Mouse (Mus musculus): ENCODE results near the gene Cnst. TPM values are rescaled to one million over a fixed set of nuclear protein-coding genes. Genes with fewer than 3 reads are reported as not detected.
A peak's percentile ranks its signal among the peaks of the same experiment; 100 is the strongest.

The Cnst gene
- polyA plus RNA-seq, 1 experiment from 2014 or later, result 23.0 TPM

DNA sequence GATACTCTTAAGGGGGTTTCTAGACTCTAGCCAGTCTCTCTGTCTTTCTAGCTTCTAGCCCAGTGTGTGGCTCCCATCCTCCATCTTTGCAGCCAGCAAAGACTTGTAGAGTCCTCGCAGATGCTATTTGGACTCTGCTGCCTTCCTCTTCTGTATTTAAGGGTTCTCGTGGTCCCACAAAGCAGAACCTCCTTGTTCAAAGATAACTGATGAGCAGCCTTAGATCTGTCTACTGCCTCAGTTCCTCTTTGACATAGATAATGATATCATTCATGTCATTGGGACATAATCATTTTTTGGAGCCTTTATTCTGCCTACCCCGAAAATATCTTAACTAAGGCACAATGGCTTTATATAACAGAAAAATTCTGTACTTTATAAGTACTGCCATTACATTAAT lies 36.9 kb downstream of the Cnst start:
- Histone ChIP-seq H3K27ac (no peak overlapping the region), H3K9me3 (replicated peaks) (no peaks in the 10 kb centered on the region), H3K4me2 (no peak overlapping the region), H3K9ac (no peak overlapping the region), H3K36me3 (ENCODE audit: poor library complexity, severe bottlenecking) (peaks cover 22% of the 10 kb centered on the region), H3K4me1 (peaks cover 15% of the 10 kb centered on the region; the same call in 1 of the 2 replicates), H3K4me3 (no peak overlapping the region), H3K27me3 (no peaks in the 10 kb centered on the region)
- no peak for ATAC-seq
- 94% methylated on average over 3 of the region's 3 CpGs for WGBS

GRCm38 (mm10) chr1:179584220-179584619 lies 38.0 kb downstream of the Cnst start:
- Histone ChIP-seq H3K4me3 (no peak overlapping the region), H3K9me3 (replicated peaks) (no peaks in the 10 kb centered on the region), H3K4me1 (peaks cover 17% of the 10 kb centered on the region; the same call in 1 of the 2 replicates), H3K9ac (no peak overlapping the region), H3K27me3 (no peaks in the 10 kb centered on the region), H3K36me3 (ENCODE audit: poor library complexity, severe bottlenecking) (peaks cover 17% of the 10 kb centered on the region), H3K4me2 (no peak overlapping the region), H3K27ac (no peak overlapping the region)
- whole genome bisulfite sequencing, result 91% methylated on average over 4 of the region's 4 CpGs
- no peak for ATAC-seq

GRCm38 (mm10) chr1:179585646-179586045 lies 39.5 kb downstream of the Cnst start:
- no peaks in the 10 kb centered on the region for H3K9me3 ChIP-seq (replicated peaks)
- H3K4me2 ChIP-seq, result no peak overlapping the region
- H3K9ac ChIP-seq, result no peak overlapping the region
- no peak overlapping the region for H3K27ac ChIP-seq
- no peak overlapping the region for H3K4me3 ChIP-seq
- 92% methylated on average over 9 of the region's 9 CpGs for WGBS
- H3K36me3 ChIP-seq (ENCODE audit: poor library complexity, severe bottlenecking), result peaks cover 3% of the 10 kb centered on the region
- no peak for ATAC-seq
- H3K4me1 ChIP-seq, result peaks cover 17% of the 10 kb centered on the region; the same call in 1 of the 2 replicates
- no peaks in the 10 kb centered on the region for H3K27me3 ChIP-seq

DNA sequence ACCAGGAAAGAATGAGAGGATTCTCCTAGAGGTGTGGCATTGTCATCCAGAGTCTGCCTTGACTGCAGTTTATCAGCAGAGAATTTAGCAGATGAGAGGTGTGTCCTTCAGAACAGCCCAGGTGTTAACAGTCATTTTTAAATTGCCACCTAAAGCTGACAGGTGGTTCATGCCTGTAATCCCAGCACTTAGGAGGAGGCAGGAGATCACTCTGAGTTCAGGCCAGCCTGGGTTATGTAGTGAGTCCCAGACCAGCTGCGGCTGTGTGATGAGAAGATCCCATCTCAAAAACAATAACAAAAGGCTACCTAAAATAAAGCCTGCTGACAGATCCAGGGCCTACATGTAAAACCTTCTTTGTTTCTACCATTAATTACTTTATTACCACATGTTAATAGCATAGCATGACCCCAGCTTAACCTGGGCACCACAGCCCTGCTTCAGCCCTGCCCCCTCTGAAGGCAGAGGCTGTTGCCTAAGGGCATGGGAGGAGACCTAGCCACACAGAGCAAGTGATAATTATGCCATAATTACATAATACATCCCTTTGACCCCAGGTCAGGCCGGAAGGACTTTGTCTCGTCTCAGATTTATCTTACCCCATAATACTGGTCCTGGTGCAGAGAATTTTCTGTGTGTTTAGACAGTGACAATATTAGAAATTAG lies 40.4 kb downstream of the Cnst start:
- 63% methylated on average over 3 of the region's 3 CpGs for WGBS
- Histone ChIP-seq H3K27me3 (no peaks in the 10 kb centered on the region), H3K9ac (no peak overlapping the region), H3K27ac (no peak overlapping the region), H3K9me3 (replicated peaks) (no peaks in the 10 kb centered on the region), H3K36me3 (ENCODE audit: poor library complexity, severe bottlenecking) (no peaks in the 10 kb centered on the region), H3K4me1 (peaks cover 17% of the 10 kb centered on the region; the same call in 1 of the 2 replicates), H3K4me2 (no peak overlapping the region), H3K4me3 (no peak overlapping the region)
- no peak for ATAC-seq

DNA sequence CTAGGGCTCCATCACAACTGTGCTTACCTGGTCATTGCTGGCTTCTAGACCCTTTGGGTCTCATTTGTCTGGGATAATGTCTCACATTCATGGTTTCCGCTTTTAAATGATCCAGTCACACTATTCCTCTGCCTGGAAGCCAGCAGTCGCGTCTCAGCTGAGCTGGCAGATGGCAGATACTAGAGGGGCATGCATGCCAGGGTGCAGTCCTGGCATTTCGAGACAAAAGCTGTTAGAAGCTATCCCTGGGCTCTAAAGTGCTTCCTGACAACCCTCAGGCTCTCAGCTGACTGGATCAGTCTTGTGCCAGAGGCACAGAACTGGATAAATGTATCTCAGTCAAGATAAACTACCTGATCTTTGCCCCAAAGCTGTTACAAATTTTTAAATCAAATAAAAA lies 42.1 kb downstream of the Cnst start:
- Histone ChIP-seq H3K27me3 (no peaks in the 10 kb centered on the region), H3K27ac (peak overlapping the region; percentile 27), H3K4me2 (no peak overlapping the region), H3K4me3 (no peak overlapping the region), H3K36me3 (ENCODE audit: poor library complexity, severe bottlenecking) (peaks cover 7% of the 10 kb centered on the region), H3K4me1 (peaks cover 24% of the 10 kb centered on the region; the same call in 1 of the 2 replicates), H3K9me3 (replicated peaks) (no peaks in the 10 kb centered on the region), H3K9ac (no peak overlapping the region)
- 82% methylated on average over 4 of the region's 4 CpGs for WGBS
- ATAC-seq, result peak; percentile 62; the same call in 1 of the 2 replicates

- Histone ChIP-seq H3K4me3 (no peak overlapping the region), H3K27me3 (no peaks in the 10 kb centered on the region), H3K9ac (no peak overlapping the region), H3K27ac (no peak overlapping the region), H3K9me3 (replicated peaks) (no peaks in the 10 kb centered on the region), H3K36me3 (ENCODE audit: poor library complexity, severe bottlenecking) (peaks cover 11% of the 10 kb centered on the region), H3K4me2 (no peak overlapping the region), H3K4me1 (peaks cover 24% of the 10 kb centered on the region; the same call in 1 of the 2 replicates)
- peak; percentile 76; the same call in 1 of the 2 replicates for ATAC-seq
- whole genome bisulfite sequencing, result 76% methylated on average over 12 of the region's 12 CpGs
Measured at GRCm38 (mm10) chr1:179591639-179592038, 45.5 kb downstream of the Cnst start.

GRCm38 (mm10) chr1:179592143-179592542 lies 46.0 kb downstream of the Cnst start:
- H3K27ac ChIP-seq, result no peak overlapping the region
- H3K4me1 ChIP-seq, result peaks cover 19% of the 10 kb centered on the region; the same call in 1 of the 2 replicates
- H3K4me2 ChIP-seq, result no peak overlapping the region
- H3K27me3 ChIP-seq, result no peaks in the 10 kb centered on the region
- H3K4me3 ChIP-seq, result no peak overlapping the region
- peaks cover 11% of the 10 kb centered on the region for H3K36me3 ChIP-seq (ENCODE audit: poor library complexity, severe bottlenecking)
- no peak for ATAC-seq
- 91% methylated on average over 2 of the region's 2 CpGs for WGBS
- H3K9ac ChIP-seq, result no peak overlapping the region
- no peaks in the 10 kb centered on the region for H3K9me3 ChIP-seq (replicated peaks)

DNA sequence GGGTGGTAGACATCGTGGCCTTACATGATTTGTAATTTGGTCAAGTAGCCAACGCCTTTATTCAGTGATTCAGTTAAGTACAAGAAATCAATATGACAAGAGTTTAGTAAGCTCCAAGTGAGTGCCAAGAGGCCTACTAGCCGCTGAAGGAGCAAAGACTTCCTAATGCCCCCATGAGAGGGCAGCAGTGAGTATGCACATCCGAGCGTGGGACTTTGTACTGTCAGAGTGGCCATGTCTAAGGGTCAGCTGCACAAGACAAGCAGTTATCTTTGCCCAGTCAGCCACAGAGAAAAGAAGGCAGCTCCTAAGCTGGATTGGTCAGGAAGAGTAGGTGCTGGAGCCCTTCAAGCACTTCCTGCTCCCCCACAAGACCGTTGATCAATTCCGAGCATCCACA lies 46.8 kb downstream of the Cnst start:
- Histone ChIP-seq H3K27me3 (no peaks in the 10 kb centered on the region), H3K27ac (no peak overlapping the region), H3K9ac (no peak overlapping the region), H3K4me2 (no peak overlapping the region), H3K36me3 (ENCODE audit: poor library complexity, severe bottlenecking) (peaks cover 11% of the 10 kb centered on the region), H3K4me1 (0 out of 2 replicates have a peak, but pooled peaks cover 10% of the 10 kb centered on the region), H3K4me3 (no peak overlapping the region), H3K9me3 (replicated peaks) (no peaks in the 10 kb centered on the region)
- 66% methylated on average over 7 of the region's 7 CpGs for WGBS
- no peak for ATAC-seq

DNA sequence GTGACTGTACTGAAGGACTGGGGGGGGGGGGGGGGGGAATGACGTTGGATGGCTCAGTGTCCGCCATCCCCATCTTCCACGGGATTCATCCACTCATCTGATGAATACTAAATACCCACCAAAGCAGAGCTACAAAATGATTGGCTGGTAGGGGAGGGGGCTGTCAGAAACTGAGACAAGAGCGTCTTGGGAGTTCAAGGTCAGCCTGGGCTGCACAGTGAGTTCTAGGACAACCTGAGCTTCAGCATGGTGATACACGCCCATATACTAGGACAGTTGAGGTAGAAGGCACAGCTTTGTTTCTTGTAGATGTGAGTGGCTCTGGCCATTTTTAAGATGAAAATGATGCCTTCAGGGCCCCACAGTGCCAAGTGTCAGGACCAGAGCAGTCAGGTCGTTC lies 52.2 kb downstream of the Cnst start:
- no peak for ATAC-seq
- H3K4me2 ChIP-seq, result no peak overlapping the region
- no peak overlapping the region for H3K4me3 ChIP-seq
- no peak overlapping the region for H3K9ac ChIP-seq
- no peak overlapping the region for H3K27ac ChIP-seq
- H3K4me1 ChIP-seq, result no peaks in the 10 kb centered on the region
- peaks cover 3% of the 10 kb centered on the region; the same call in 1 of the 2 replicates for H3K36me3 ChIP-seq (ENCODE audit: poor library complexity, severe bottlenecking)
- no peaks in the 10 kb centered on the region for H3K27me3 ChIP-seq
- WGBS, result 87% methylated on average over 6 of the region's 6 CpGs
- no peaks in the 10 kb centered on the region for H3K9me3 ChIP-seq (replicated peaks)

DNA sequence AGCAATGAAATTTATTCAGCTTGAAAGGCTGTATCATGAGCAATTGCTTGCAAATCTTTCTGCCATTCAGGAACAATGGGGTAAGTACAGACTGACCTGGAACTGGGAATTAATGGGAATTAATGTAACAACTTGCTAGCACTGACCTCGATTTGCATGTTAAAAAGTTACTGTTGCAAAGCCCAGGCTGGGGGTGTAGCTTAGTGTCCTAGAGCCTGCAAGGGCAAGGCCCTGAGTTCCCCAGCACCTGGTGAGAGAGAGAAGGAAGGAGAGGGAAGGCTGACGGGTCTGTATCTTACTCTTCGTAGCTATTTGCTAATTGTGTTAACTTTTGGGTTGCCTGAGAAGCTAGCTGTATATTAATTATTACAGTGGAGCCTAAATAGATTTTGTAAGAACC lies 58.4 kb downstream of the Cnst start:
- ATAC-seq, result no peak
- Histone ChIP-seq H3K36me3 (ENCODE audit: poor library complexity, severe bottlenecking) (peaks cover under 1% of the 10 kb centered on the region; the same call in 1 of the 2 replicates), H3K4me2 (no peak overlapping the region)

DNA sequence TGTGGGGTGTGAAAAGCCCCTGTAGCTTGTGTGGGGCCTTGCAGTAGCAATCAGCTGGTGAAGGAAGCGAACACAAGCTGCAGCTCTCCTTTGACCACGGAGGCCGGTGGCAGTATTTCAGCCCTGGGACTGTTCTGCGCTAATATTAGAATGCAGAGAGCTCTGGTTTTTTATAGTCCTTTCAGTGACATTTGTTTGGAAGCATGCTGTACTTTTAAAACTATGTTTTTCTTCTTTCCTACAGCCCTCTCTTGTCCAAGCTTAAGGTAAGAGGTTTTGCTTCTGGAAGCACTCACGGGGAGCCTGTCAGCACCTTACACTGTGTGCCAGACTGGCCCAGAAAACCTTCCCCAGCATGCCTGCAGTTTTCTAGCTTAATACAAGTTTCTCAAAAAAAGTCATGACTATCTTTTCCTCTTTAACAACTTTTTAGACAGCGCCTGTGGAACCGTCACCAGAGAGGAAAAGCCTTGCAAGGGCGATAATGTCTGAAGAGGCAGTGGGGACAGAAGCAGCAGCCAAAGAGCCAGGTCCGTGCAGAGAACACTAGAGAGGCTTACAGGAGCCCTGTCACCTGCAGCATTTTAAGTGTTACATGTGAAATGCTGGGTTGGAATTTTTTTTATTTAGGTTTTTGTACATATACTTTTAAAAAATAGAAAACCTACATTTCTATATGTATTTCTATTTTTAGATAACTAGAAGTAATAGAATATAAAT lies 60.0 kb downstream of the Cnst start:
- no peaks in the 10 kb centered on the region for H3K4me1 ChIP-seq
- H3K9me3 ChIP-seq (replicated peaks), result no peaks in the 10 kb centered on the region
- ATAC-seq, result no peak
- H3K4me3 ChIP-seq, result no peak overlapping the region
- peaks cover 11% of the 10 kb centered on the region for H3K36me3 ChIP-seq (ENCODE audit: poor library complexity, severe bottlenecking)
- H3K27me3 ChIP-seq, result no peaks in the 10 kb centered on the region
- H3K9ac ChIP-seq, result no peak overlapping the region
- 89% methylated on average over 9 of the region's 9 CpGs for WGBS
- H3K4me2 ChIP-seq, result no peak overlapping the region
- H3K27ac ChIP-seq, result no peak overlapping the region

More for the DNA sequence above, 58.4 kb downstream of the Cnst start:
- Histone ChIP-seq H3K4me1 (no peaks in the 10 kb centered on the region), H3K9me3 (replicated peaks) (no peaks in the 10 kb centered on the region), H3K4me3 (no peak overlapping the region), H3K27ac (no peak overlapping the region), H3K27me3 (no peaks in the 10 kb centered on the region), H3K9ac (no peak overlapping the region)
- WGBS, result 56% methylated on average over 3 of the region's 3 CpGs

DNA sequence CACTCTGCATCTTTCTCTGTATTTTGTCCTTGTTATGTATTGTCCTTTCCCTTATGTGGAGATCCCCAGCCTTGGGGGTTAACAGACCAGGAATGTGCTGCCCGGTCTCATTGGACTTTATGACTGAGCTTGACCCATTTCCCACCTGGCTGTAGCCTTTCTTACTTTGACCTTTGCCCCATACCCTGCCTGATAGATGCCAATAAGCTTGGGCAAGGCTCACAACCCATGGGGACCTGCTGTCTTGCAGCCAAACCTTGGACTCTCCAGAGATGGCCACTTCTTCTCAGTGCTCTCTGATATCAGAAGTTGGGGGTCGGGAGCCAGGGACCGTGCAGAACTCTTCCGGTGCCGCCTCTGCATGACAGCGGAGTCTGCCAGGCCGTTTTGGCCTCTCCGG lies 62.4 kb downstream of the Cnst start:
- Histone ChIP-seq H3K4me1 (no peaks in the 10 kb centered on the region), H3K27me3 (no peaks in the 10 kb centered on the region), H3K4me2 (no peak overlapping the region), H3K36me3 (ENCODE audit: poor library complexity, severe bottlenecking) (peaks cover 11% of the 10 kb centered on the region), H3K9ac (no peak overlapping the region), H3K4me3 (no peak overlapping the region), H3K27ac (no peak overlapping the region), H3K9me3 (replicated peaks) (no peaks in the 10 kb centered on the region)
- WGBS, result 92% methylated on average over 8 of the region's 8 CpGs
- no peak for ATAC-seq

Data from forebrain, embryonic 13.5 days (tissue).